Mouse (Mus musculus): ENCODE results near the gene Tax1bp1.
A peak's percentile ranks its signal among the peaks of the same experiment; 100 is the strongest.
"Not testable (repeated sequence)": the region's sequence is repeated elsewhere in the genome, so short reads cannot be mapped to it uniquely, and the experiment has no call there.

Tax1bp1 gene

GRCm38 (mm10) chr6:52713104-52713896 lies at the start of gene Tax1bp1:
Gene Tax1bp1, plus strand, starts transcription at chr6:52713729.
- peak; percentile 93 for DNase-seq (ENCODE audit: low read depth, low spot score)

- no peak for DNase-seq (ENCODE audit: low read depth, low spot score)
Observed at GRCm38 (mm10) chr6:52667641-52668040, 45.9 kb upstream of the Tax1bp1 start.

- not testable (repeated sequence) for DNase-seq (ENCODE audit: low read depth, low spot score)
Observed at GRCm38 (mm10) chr6:52669878-52670277, 43.7 kb upstream of the Tax1bp1 start.

GRCm38 (mm10) chr6:52671791-52672190 lies 41.7 kb upstream of the Tax1bp1 start:
- DNase-seq (ENCODE audit: low read depth, low spot score), result no peak

GRCm38 (mm10) chr6:52672539-52672938 lies 41.0 kb upstream of the Tax1bp1 start:
- DNase-seq (ENCODE audit: low read depth, low spot score), result no peak

GRCm38 (mm10) chr6:52673706-52674105 lies 39.8 kb upstream of the Tax1bp1 start:
- no peak for DNase-seq (ENCODE audit: low read depth, low spot score)

GRCm38 (mm10) chr6:52674541-52674940 lies 39.0 kb upstream of the Tax1bp1 start:
- DNase-seq (ENCODE audit: low read depth, low spot score), result no peak

GRCm38 (mm10) chr6:52675222-52675921 lies 38.2 kb upstream of the Tax1bp1 start:
- DNase-seq (ENCODE audit: low read depth, low spot score), result no peak

GRCm38 (mm10) chr6:52677534-52677933 lies 36.0 kb upstream of the Tax1bp1 start:
- DNase-seq (ENCODE audit: low read depth, low spot score), result not testable (repeated sequence)

GRCm38 (mm10) chr6:52679565-52679964 lies 34.0 kb upstream of the Tax1bp1 start:
- no peak for DNase-seq (ENCODE audit: low read depth, low spot score)

GRCm38 (mm10) chr6:52680458-52681032 lies 33.0 kb upstream of the Tax1bp1 start:
- DNase-seq (ENCODE audit: low read depth, low spot score), result no peak

GRCm38 (mm10) chr6:52681847-52682485 lies 31.6 kb upstream of the Tax1bp1 start:
- no peak for DNase-seq (ENCODE audit: low read depth, low spot score)

GRCm38 (mm10) chr6:52682607-52683006 lies 30.9 kb upstream of the Tax1bp1 start:
- no peak for DNase-seq (ENCODE audit: low read depth, low spot score)

GRCm38 (mm10) chr6:52686901-52687500 lies 26.5 kb upstream of the Tax1bp1 start:
- no peak for DNase-seq (ENCODE audit: low read depth, low spot score)

- no peak for DNase-seq (ENCODE audit: low read depth, low spot score)
Observed at GRCm38 (mm10) chr6:52690365-52690764, 23.2 kb upstream of the Tax1bp1 start.

GRCm38 (mm10) chr6:52691800-52692199 lies 21.7 kb upstream of the Tax1bp1 start:
- no peak for DNase-seq (ENCODE audit: low read depth, low spot score)

GRCm38 (mm10) chr6:52692451-52693063 lies 21.0 kb upstream of the Tax1bp1 start:
- DNase-seq (ENCODE audit: low read depth, low spot score), result no peak

- no peak for DNase-seq (ENCODE audit: low read depth, low spot score)
Observed at GRCm38 (mm10) chr6:52697964-52698535, 15.5 kb upstream of the Tax1bp1 start.

GRCm38 (mm10) chr6:52699050-52699449 lies 14.5 kb upstream of the Tax1bp1 start:
- no peak for DNase-seq (ENCODE audit: low read depth, low spot score)

- no peak for DNase-seq (ENCODE audit: low read depth, low spot score)
Observed at GRCm38 (mm10) chr6:52699899-52700298, 13.6 kb upstream of the Tax1bp1 start.

- no peak for DNase-seq (ENCODE audit: low read depth, low spot score)
Observed at GRCm38 (mm10) chr6:52703263-52703662, 10.3 kb upstream of the Tax1bp1 start.

All from mesoderm, embryonic 11.5 days (tissue).